Mouse (Mus musculus) c-Kit-positive CD71-negative TER-119-negative erythroid progenitor cells, embryonic 14.5 days (primary cell): ENCODE measurements around the gene Gm43518.
A peak's percentile ranks its signal among the peaks of the same experiment; 100 is the strongest.

ENCODE experiments used
- DNase-seq: peaks from one replicate; pipeline ENCODE4 v3.0.0-alpha.2; 2013; ENCODE audit warnings: low read depth

Gene Gm43518

GRCm38 (mm10) chr5:123927118-123927517 lies at the start of gene Gm43518:
Gene Gm43518, plus strand, starts transcription at chr5:123927418.
- DNase-seq = no peak

GRCm38 (mm10) chr5:123878056-123878455 lies 49.2 kb upstream of the Gm43518 start:
- DNase-seq = no peak

GRCm38 (mm10) chr5:123879928-123880327 lies 47.3 kb upstream of the Gm43518 start, which contains the start of gene Hcar1:
Gene Hcar1, minus strand, starts transcription at chr5:123880020.
- DNase-seq = no peak

- no peak for DNase-seq
Measured at GRCm38 (mm10) chr5:123880778-123881177, 46.4 kb upstream of the Gm43518 start.

- no peak for DNase-seq
Measured at GRCm38 (mm10) chr5:123883891-123884290, 43.3 kb upstream of the Gm43518 start.

GRCm38 (mm10) chr5:123884332-123884731 lies 42.9 kb upstream of the Gm43518 start:
- DNase-seq = no peak

- DNase-seq = no peak
Measured at GRCm38 (mm10) chr5:123886365-123886764, 40.9 kb upstream of the Gm43518 start.

GRCm38 (mm10) chr5:123890312-123890711 lies 36.9 kb upstream of the Gm43518 start:
- no peak for DNase-seq

GRCm38 (mm10) chr5:123890987-123891386 lies 36.2 kb upstream of the Gm43518 start:
- DNase-seq = no peak

GRCm38 (mm10) chr5:123891669-123892068 lies 35.5 kb upstream of the Gm43518 start:
- DNase-seq = peak; percentile 55

- no peak for DNase-seq
Measured at GRCm38 (mm10) chr5:123893520-123893919, 33.7 kb upstream of the Gm43518 start.

GRCm38 (mm10) chr5:123896395-123896794 lies 30.8 kb upstream of the Gm43518 start:
- no peak for DNase-seq

GRCm38 (mm10) chr5:123897352-123897751 lies 29.9 kb upstream of the Gm43518 start:
- DNase-seq = no peak

GRCm38 (mm10) chr5:123904059-123904672 lies 23.1 kb upstream of the Gm43518 start:
- no peak for DNase-seq

GRCm38 (mm10) chr5:123906146-123906975 lies 20.9 kb upstream of the Gm43518 start:
- DNase-seq = no peak

- DNase-seq = peak; percentile 98
Measured at GRCm38 (mm10) chr5:123906976-123907630, 20.1 kb upstream of the Gm43518 start, which contains the start of gene Denr. Gene Denr, plus strand, starts transcription at chr5:123907175.

GRCm38 (mm10) chr5:123907631-123907977 lies 19.6 kb upstream of the Gm43518 start:
- no peak for DNase-seq

- no peak for DNase-seq
Measured at GRCm38 (mm10) chr5:123914852-123915251, 12.4 kb upstream of the Gm43518 start.

- DNase-seq = no peak
Measured at GRCm38 (mm10) chr5:123922112-123922511, 5.1 kb upstream of the Gm43518 start.

GRCm38 (mm10) chr5:123930508-123930989 lies 3.3 kb downstream of the Gm43518 start, which contains the start of gene Ccdc62:
Gene Ccdc62, plus strand, starts transcription at chr5:123930679.
- DNase-seq = peak; percentile 90

- DNase-seq = no peak
Measured at GRCm38 (mm10) chr5:123931131-123931530, 3.9 kb downstream of the Gm43518 start.

- no peak for DNase-seq
Measured at GRCm38 (mm10) chr5:123932927-123933326, 5.7 kb downstream of the Gm43518 start.

- no peak for DNase-seq
Measured at GRCm38 (mm10) chr5:123933556-123933955, 6.3 kb downstream of the Gm43518 start.
